Comparison of ENCODE assay signal across 7 mouse cellular contexts in genomic region chr9:50616766-50617603, GRCm38 (mm10). TPM values are rescaled to one million over a fixed set of nuclear protein-coding genes. Genes with fewer than 3 reads are reported as not detected.
A peak's percentile ranks its signal among the peaks of the same experiment; 100 is the strongest.
DNase-seq lines count a peak whose midpoint lies in the region; ATAC-seq and TF ChIP-seq lines count a peak whose summit lies in the region.

Pih1d2 (plus strand) TSS chr9:50617321.
Nkapd1 (minus strand) TSS chr9:50617464.

- DNase-seq in adrenal gland, postnatal 14 days, result peak; percentile 92
- peak; percentile 94 for DNase-seq in embryonic facial prominence, embryonic 11.5 days (ENCODE audit: low spot score)
- DNase-seq in heart, adult 11 months, result peak; percentile 99
- peak; percentile 92 for DNase-seq in kidney, adult 18-20 months
- peak; percentile 77 to 89 for DNase-seq in spleen, adult 2 months (ENCODE audit: low read depth in 1 of 2, low spot score in 2 of 2)

- H3K4me2 ChIP-seq in embryonic facial prominence, embryonic 11.5 days (ENCODE audit: low read depth, low read length), result peak within 1 kb of the TSS; percentile 68
- H3K4me2 ChIP-seq in limb, embryonic 12.5 days, result peak within 1 kb of the TSS; percentile 80
- peak within 1 kb of the TSS; percentile 82 for H3K4me2 ChIP-seq in midbrain, embryonic 15.5 days

- no peaks in the 10 kb centered on the region for H3K27me3 ChIP-seq in embryonic facial prominence, embryonic 11.5 days (ENCODE audit: control insufficient read depth, insufficient read depth, low read length)
- no peaks in the 10 kb centered on the region for H3K27me3 ChIP-seq in limb, embryonic 12.5 days
- H3K27me3 ChIP-seq in midbrain, embryonic 15.5 days (replicated peaks), result no peaks in the 10 kb centered on the region
- no peaks in the 10 kb centered on the region; the same call in 1 of the 2 replicates for H3K27me3 ChIP-seq in spleen, adult 2 months (ENCODE audit: control insufficient read depth, insufficient read depth, low read length)

- H3K9ac ChIP-seq in embryonic facial prominence, embryonic 11.5 days (replicated peaks; ENCODE audit: low read length), result peak within 1 kb of the TSS; percentile 93
- H3K9ac ChIP-seq in limb, embryonic 12.5 days (replicated peaks), result peak within 1 kb of the TSS; percentile 95
- H3K9ac ChIP-seq in midbrain, embryonic 15.5 days, result peak within 1 kb of the TSS; percentile 85

- peak within 1 kb of the TSS; percentile 99 for H3K4me3 ChIP-seq in embryonic facial prominence, embryonic 11.5 days (ENCODE audit: low read depth, low read length)
- H3K4me3 ChIP-seq in limb, embryonic 12.5 days (replicated peaks), result peak within 1 kb of the TSS; percentile 100
- peak within 1 kb of the TSS; percentile 71 for H3K4me3 ChIP-seq in midbrain, embryonic 15.5 days
- peak within 1 kb of the TSS; percentile 97 for H3K4me3 ChIP-seq in spleen, adult 2 months (ENCODE audit: extremely low read depth, insufficient read depth, insufficient read length)

- TF ChIP-seq CTCF in spleen, adult 2 months (IDR thresholded peaks at IDR 0.05; ENCODE audit: extremely low read depth, insufficient read depth, insufficient read length, insufficient replicate concordance), result no peak

- H3K36me3 ChIP-seq in embryonic facial prominence, embryonic 11.5 days (replicated peaks; ENCODE audit: control insufficient read depth, insufficient read depth, low read depth, low read length), result no peaks in the 10 kb centered on the region; the same call in 1 of the 2 replicates
- peaks cover 33% of the 10 kb centered on the region for H3K36me3 ChIP-seq in limb, embryonic 12.5 days
- H3K36me3 ChIP-seq in midbrain, embryonic 15.5 days (replicated peaks), result peaks cover 26% of the 10 kb centered on the region
- H3K36me3 ChIP-seq in spleen, adult 2 months (ENCODE audit: control insufficient read depth, insufficient read depth, low read length), result peaks cover 10% of the 10 kb centered on the region

- peak; percentile 93 for ATAC-seq in embryonic facial prominence, embryonic 11.5 days (replicated peaks; ENCODE audit: insufficient number of reproducible peaks, low FRiP score, low TSS enrichment, low read depth)
- peak; percentile 95 for ATAC-seq in limb, embryonic 12.5 days (ENCODE audit: insufficient number of reproducible peaks, insufficient read depth, low FRiP score, low TSS enrichment, low read depth)
- peak; percentile 96 for ATAC-seq in midbrain, embryonic 15.5 days (replicated peaks)

- no peaks in the 10 kb centered on the region; the same call in 1 of the 2 replicates for H3K4me1 ChIP-seq in embryonic facial prominence, embryonic 11.5 days (ENCODE audit: control insufficient read depth, insufficient read depth, low read length)
- H3K4me1 ChIP-seq in limb, embryonic 12.5 days (replicated peaks), result peaks cover 12% of the 10 kb centered on the region
- H3K4me1 ChIP-seq in midbrain, embryonic 15.5 days, result peaks cover 19% of the 10 kb centered on the region
- H3K4me1 ChIP-seq in spleen, adult 2 months (ENCODE audit: control insufficient read depth, insufficient read depth, insufficient read length), result peaks cover 3% of the 10 kb centered on the region

- peak; percentile 30; the same call in 1 of the 2 replicates for TF ChIP-seq POLR2A in spleen, adult 2 months (IDR thresholded peaks at IDR 0.05; ENCODE audit: low read depth, low read length)

- WGBS in embryonic facial prominence, embryonic 11.5 days, result under 1% methylated on average over 78 of the region's 81 CpGs
- WGBS in limb, embryonic 12.5 days, result under 1% methylated on average over 81 of the region's 81 CpGs
- WGBS in midbrain, embryonic 15.5 days, result under 1% methylated on average over 81 of the region's 81 CpGs
- WGBS in spleen, adult 2 months, result under 1% methylated on average over 81 of the region's 81 CpGs

- peak within 1 kb of the TSS; percentile 75 for H3K27ac ChIP-seq in embryonic facial prominence, embryonic 11.5 days (replicated peaks; ENCODE audit: low read depth, low read length)
- H3K27ac ChIP-seq in limb, embryonic 12.5 days, result peak within 1 kb of the TSS; percentile 95
- peak within 1 kb of the TSS; percentile 97 for H3K27ac ChIP-seq in midbrain, embryonic 15.5 days
- peak within 1 kb of the TSS; percentile 99 for H3K27ac ChIP-seq in spleen, adult 2 months (ENCODE audit: insufficient read depth, low read length)

- H3K9me3 ChIP-seq in embryonic facial prominence, embryonic 11.5 days (replicated peaks; ENCODE audit: control insufficient read depth, low read length), result no peaks in the 10 kb centered on the region
- no peaks in the 10 kb centered on the region for H3K9me3 ChIP-seq in limb, embryonic 12.5 days
- no peaks in the 10 kb centered on the region for H3K9me3 ChIP-seq in midbrain, embryonic 15.5 days

RNA-seq across cellular contexts. Expression of gene Pih1d2, which starts in this region (rescaled TPM):
- 1.6 and 1.9 TPM in 2 replicates for total RNA-seq in adrenal gland, postnatal 14 days (2021)
- polyA plus RNA-seq in embryonic facial prominence, embryonic 11.5 days (2014; fragmentation: Nextera tagmentation; extraction: Ambion mirVana), result 3.1 and 5.3 TPM in 2 replicates
- 4.0 and 4.6 TPM in 2 replicates for polyA plus RNA-seq in limb, embryonic 12.5 days (2016; fragmentation: Nextera tagmentation; extraction: Ambion mirVana)
- 4.7 and 5.6 TPM in 2 replicates for polyA plus RNA-seq in midbrain, embryonic 15.5 days (2015; fragmentation: Nextera tagmentation; extraction: Ambion mirVana)
- 0.07 and 0.18 TPM in 2 replicates for polyA plus RNA-seq in spleen, adult 2 months (2012; rRNA removed)

RNA-seq across cellular contexts. Expression of gene Nkapd1, which starts in this region (rescaled TPM):
- total RNA-seq in adrenal gland, postnatal 14 days (2021), result 24.3 and 25.3 TPM in 2 replicates
- polyA plus RNA-seq in embryonic facial prominence, embryonic 11.5 days (2014; fragmentation: Nextera tagmentation; extraction: Ambion mirVana), result 30.8 and 35.3 TPM in 2 replicates
- polyA plus RNA-seq in limb, embryonic 12.5 days (2016; fragmentation: Nextera tagmentation; extraction: Ambion mirVana), result 28.6 and 32.0 TPM in 2 replicates
- 20.0 and 20.3 TPM in 2 replicates for polyA plus RNA-seq in midbrain, embryonic 15.5 days (2015; fragmentation: Nextera tagmentation; extraction: Ambion mirVana)
- 4.0 and 4.4 TPM in 2 replicates for polyA plus RNA-seq in spleen, adult 2 months (2012; rRNA removed)

Comparison
In these comparisons a context has a peak if more than half of its experiments do, and no peak if none do; other contexts are left out.
1. Peak in every context shown above with its lines: DNase-seq, ATAC-seq, H3K4me3 ChIP-seq and H3K27ac ChIP-seq.